Mouse (Mus musculus) stomach, postnatal 0 days (tissue): ENCODE data around the gene Mbnl1. TPM values are rescaled to one million over a fixed set of nuclear protein-coding genes. Genes with fewer than 3 reads are reported as not detected.

Experiments used
- ATAC-seq: fragments of 200-750 bp; cut with Nextera tagmentation; 2 replicates; pipeline ENCODE4 v1.8.0; 2017; ENCODE audit not compliant: low FRiP score, low TSS enrichment
- DNase-seq: peaks from one replicate; pipeline ENCODE4 v3.0.0-alpha.2; 2016; ENCODE audit warnings: low spot score
- H3K27ac ChIP-seq: fragments of 300-500 bp; sonication (generic); replicated peaks from 2 replicates; pipeline ENCODE4 v1.5.1; 2014; ENCODE audit warnings: mild to moderate bottlenecking, control low read depth
- H3K27me3 ChIP-seq: fragments of 300-500 bp; sonication (generic); 2 replicates; pipeline ENCODE4 v1.6.1; 2014; ENCODE audit warnings: low read length; ENCODE audit not compliant: control insufficient read depth, insufficient read depth
- H3K36me3 ChIP-seq: fragments of 300-500 bp; sonication (generic); 2 replicates; pipeline ENCODE4 v1.6.1; 2014; ENCODE audit warnings: low read length, mixed read lengths; ENCODE audit not compliant: control insufficient read depth, insufficient read depth
- H3K4me1 ChIP-seq: fragments of 300-500 bp; sonication (generic); replicated peaks from 2 replicates; pipeline ENCODE4 v1.6.1; 2014; ENCODE audit warnings: antibody characterized with exemption; ENCODE audit not compliant: control insufficient read depth, insufficient read depth
- H3K4me2 ChIP-seq: fragments of 300-500 bp; sonication (generic); replicated peaks from 2 replicates; pipeline ENCODE4 v1.6.1; 2014; ENCODE audit warnings: low read depth, mild to moderate bottlenecking, control low read depth, moderate library complexity
- H3K4me3 ChIP-seq: fragments of 300-500 bp; sonication (generic); 2 replicates; pipeline ENCODE4 v1.5.1; 2014; ENCODE audit warnings: low read depth, low read length, control low read depth
- H3K9ac ChIP-seq: fragments of 300-500 bp; sonication (generic); 2 replicates; pipeline ENCODE4 v1.6.1; 2014; ENCODE audit warnings: mild to moderate bottlenecking, low read length, control low read depth, mixed read lengths
- H3K9me3 ChIP-seq: fragments of 300-500 bp; sonication (generic); 2 replicates; pipeline ENCODE4 v1.6.1; 2016; ENCODE audit warnings: low read length; ENCODE audit not compliant: control insufficient read depth
- CTCF ChIP-seq: IDR thresholded peaks from 2 replicates; pipeline ENCODE4 v1.5.1; 2016; ENCODE audit warnings: antibody characterized with exemption, low read depth, mild to moderate bottlenecking, moderate library complexity
- EP300 ChIP-seq: optimal IDR thresholded peaks from 2 replicates; pipeline ENCODE3; 2016; ENCODE audit warnings: antibody characterized with exemption
- WGBS: fragments of 180-500 bp; shearing (Covaris S2); extraction: QIAGEN DNeasy Blood & Tissue Kit; methylation state at CpG from one replicate; pipeline ENCODE4 v1.1.7; 2014; 5-methylcytosine and 5-hydroxymethylcytosine counted together
- polyA plus RNA-seq: library from polyadenylated mRNA; unstranded; fragments of >200 nt; fragmentation: Nextera tagmentation; extraction: Ambion mirVana; gene quantifications from 2 replicates; pipeline ENCODE4 v1.2.1, GENCODE M21; 2015

Mbnl1 gene
- polyA plus RNA-seq, 1 experiment from 2014 or later, result 59.7 TPM

- Histone ChIP-seq H3K36me3 (no peaks in the 10 kb centered on the region), H3K4me3 (no peak overlapping the region), H3K27ac (no peak overlapping the region), H3K9ac (no peak overlapping the region), H3K27me3 (no peaks in the 10 kb centered on the region), H3K4me2 (no peak overlapping the region), H3K4me1 (no peaks in the 10 kb centered on the region), H3K9me3 (no peaks in the 10 kb centered on the region)
- TF ChIP-seq EP300 (no peak), CTCF (no peak)
- ATAC-seq (no peak), DNase-seq (no peak)
- 71% methylated on average over 3 of the region's 3 CpGs for WGBS
These were observed 92.6 kb downstream of the Mbnl1 start for GRCm38 (mm10) chr3:60565204-60565603.

GRCm38 (mm10) chr3:60565950-60566349 lies 93.3 kb downstream of the Mbnl1 start:
- DNase-seq, result no peak
- Histone ChIP-seq H3K27me3 (no peaks in the 10 kb centered on the region), H3K4me1 (no peaks in the 10 kb centered on the region), H3K36me3 (no peaks in the 10 kb centered on the region), H3K4me2 (no peak overlapping the region), H3K27ac (no peak overlapping the region), H3K9me3 (no peaks in the 10 kb centered on the region), H3K9ac (no peak overlapping the region), H3K4me3 (no peak overlapping the region)
- 75% methylated on average over 3 of the region's 3 CpGs for WGBS
- ATAC-seq, result no peak
- TF ChIP-seq EP300 (no peak), CTCF (no peak)

GRCm38 (mm10) chr3:60568171-60568684 lies 95.6 kb downstream of the Mbnl1 start:
- WGBS, result 67% methylated on average over 1 of the region's 1 CpGs
- Histone ChIP-seq H3K9me3 (no peaks in the 10 kb centered on the region), H3K27me3 (no peaks in the 10 kb centered on the region), H3K4me1 (no peaks in the 10 kb centered on the region), H3K36me3 (no peaks in the 10 kb centered on the region), H3K27ac (no peak overlapping the region), H3K4me2 (no peak overlapping the region), H3K9ac (no peak overlapping the region), H3K4me3 (no peak overlapping the region)
- TF ChIP-seq EP300 (no peak), CTCF (no peak)
- no peak for DNase-seq
- ATAC-seq, result no peak

GRCm38 (mm10) chr3:60568801-60569568 lies 96.4 kb downstream of the Mbnl1 start:
- no peaks in the 10 kb centered on the region for H3K9me3 ChIP-seq

GRCm38 (mm10) chr3:60569781-60570180 lies 97.2 kb downstream of the Mbnl1 start:
- Histone ChIP-seq H3K9ac (no peak overlapping the region), H3K4me3 (no peak overlapping the region), H3K4me2 (no peak overlapping the region), H3K27ac (no peak overlapping the region), H3K9me3 (no peaks in the 10 kb centered on the region), H3K36me3 (no peaks in the 10 kb centered on the region), H3K4me1 (peaks cover 5% of the 10 kb centered on the region), H3K27me3 (no peaks in the 10 kb centered on the region)
- TF ChIP-seq EP300 (no peak), CTCF (no peak)
- DNase-seq (no peak), ATAC-seq (no peak)
- 45% methylated on average over 2 of the region's 2 CpGs for WGBS

More at GRCm38 (mm10) chr3:60568801-60569568, 96.4 kb downstream of the Mbnl1 start:
- Histone ChIP-seq H3K9ac (no peak overlapping the region), H3K27me3 (no peaks in the 10 kb centered on the region), H3K36me3 (no peaks in the 10 kb centered on the region), H3K4me1 (no peaks in the 10 kb centered on the region), H3K4me2 (no peak overlapping the region), H3K27ac (no peak overlapping the region), H3K4me3 (no peak overlapping the region)
- DNase-seq (no peak), ATAC-seq (no peak)
- TF ChIP-seq EP300, result no peak
- TF ChIP-seq CTCF, result no peak
- WGBS, result 62% methylated on average over 6 of the region's 6 CpGs

- Histone ChIP-seq H3K4me2 (no peak overlapping the region), H3K27ac (no peak overlapping the region), H3K9ac (no peak overlapping the region), H3K9me3 (no peaks in the 10 kb centered on the region), H3K27me3 (no peaks in the 10 kb centered on the region), H3K4me3 (no peak overlapping the region), H3K4me1 (peaks cover 10% of the 10 kb centered on the region), H3K36me3 (no peaks in the 10 kb centered on the region)
- peak; percentile 70 for ATAC-seq
- 16% methylated on average over 5 of the region's 5 CpGs for WGBS
- peak; percentile 54 for DNase-seq
- TF ChIP-seq CTCF (no peak), EP300 (no peak)
These were observed 97.9 kb downstream of the Mbnl1 start for GRCm38 (mm10) chr3:60570491-60571022.
